Mouse (Mus musculus) layer of hippocampus, adult 11-12 months (tissue): Measurements from ENCODE around the gene Ebf4.
A peak's percentile ranks its signal among the peaks of the same experiment; 100 is the strongest.

Source experiments
- DNase-seq: peaks from one replicate; pipeline ENCODE4 v3.0.0; 2022; ENCODE audit warnings: low spot score

Gene Ebf4

DNA sequence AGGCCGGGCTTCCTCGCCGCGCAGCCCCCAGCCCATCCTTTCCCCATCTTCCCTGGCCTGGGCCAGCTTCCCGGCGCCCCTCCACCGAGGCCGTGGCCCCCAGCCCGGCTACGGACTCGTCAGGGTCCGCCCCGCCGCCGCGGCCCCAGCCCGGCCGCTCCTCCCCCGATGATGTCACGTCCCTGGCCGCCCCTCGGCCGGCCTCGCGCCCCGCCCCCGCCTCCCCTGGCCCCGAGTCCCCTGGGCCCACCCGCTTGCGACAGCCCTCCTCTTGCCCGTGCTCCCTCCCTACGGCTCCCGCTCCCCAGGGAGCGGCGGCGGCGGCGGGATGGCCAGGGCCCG lies at the start of gene Ebf4:
Ebf4 (plus strand) TSS at position 234 of the 342 bp plus-strand sequence.
- DNase-seq, result peak; percentile 22

DNA sequence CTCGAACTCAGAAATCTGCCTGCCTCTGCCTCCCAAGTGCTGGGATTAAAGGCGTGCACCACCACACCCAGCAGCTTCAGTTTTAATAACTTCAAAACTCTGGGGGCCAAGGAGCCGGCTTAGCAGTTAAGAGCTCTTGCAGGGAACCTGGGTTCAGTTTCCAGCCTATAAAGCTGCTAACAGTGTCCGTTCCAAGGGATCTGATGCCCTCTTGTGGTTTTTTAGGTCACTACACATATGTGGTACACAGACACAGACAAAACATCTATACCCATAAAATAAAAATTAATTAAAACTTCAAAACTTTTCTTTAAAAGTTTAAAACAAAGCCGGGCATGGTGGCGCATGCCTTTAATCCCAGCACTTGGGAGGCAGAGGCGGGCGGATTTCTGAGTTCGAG lies 48.1 kb upstream of the Ebf4 start:
- DNase-seq, result peak; percentile 42

DNA sequence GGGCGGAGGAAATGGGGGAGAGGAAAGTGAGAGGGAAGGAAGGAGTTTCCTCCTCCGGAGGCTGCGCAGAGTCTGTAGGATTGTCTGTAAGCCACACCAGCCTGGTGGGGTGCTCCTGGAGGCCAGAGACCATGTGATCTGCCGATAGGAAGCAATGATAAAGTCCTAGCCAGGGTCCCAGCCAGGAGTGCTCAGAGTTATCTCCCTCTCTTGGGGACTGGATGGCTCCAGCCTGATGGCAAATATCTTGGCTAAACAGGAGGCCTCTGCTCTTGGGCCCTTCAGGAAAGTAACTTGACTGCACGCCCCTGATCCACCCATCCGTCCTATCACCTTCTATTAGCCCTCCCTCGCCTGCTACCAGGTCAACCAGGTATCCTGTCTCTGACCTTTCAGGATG lies 46.7 kb upstream of the Ebf4 start:
- no peak for DNase-seq

DNA sequence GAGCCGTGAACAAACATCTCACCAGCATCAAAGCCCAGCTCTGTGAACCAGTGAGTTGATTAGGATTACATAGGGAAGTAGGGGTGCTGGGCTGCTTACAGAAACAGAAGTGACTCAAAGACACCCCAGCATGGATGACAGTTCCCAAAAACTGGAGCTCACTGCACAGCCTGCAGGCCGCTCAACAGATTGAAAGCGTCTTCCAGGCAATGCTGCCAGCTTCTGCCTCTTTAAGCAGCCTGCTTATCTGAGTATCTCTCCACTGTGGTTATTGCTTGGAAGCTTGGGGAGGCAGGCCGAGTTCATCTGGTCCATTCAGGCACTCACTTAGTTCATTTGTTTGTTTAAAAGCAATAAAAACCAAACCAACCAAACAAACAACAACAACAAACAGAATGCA lies 38.2 kb upstream of the Ebf4 start:
- no peak for DNase-seq

DNA sequence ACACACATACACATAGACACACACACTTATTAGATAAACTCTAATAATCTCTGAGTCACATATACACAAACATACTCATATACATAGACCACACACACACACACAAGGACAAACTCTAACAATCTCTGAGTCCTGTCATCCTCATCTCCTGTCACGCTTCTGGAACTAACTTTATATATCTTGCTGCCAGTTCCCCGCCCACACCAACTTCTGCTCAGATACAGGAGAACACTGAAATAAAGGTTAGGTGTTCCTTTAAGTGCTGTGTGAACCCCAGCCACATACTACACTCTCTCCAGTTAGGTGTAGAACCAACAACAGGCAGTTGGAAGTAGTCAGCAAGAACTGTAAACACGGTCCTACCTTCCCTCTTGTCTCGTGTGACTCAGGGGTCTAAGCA lies 34.1 kb upstream of the Ebf4 start:
- DNase-seq, result no peak

DNA sequence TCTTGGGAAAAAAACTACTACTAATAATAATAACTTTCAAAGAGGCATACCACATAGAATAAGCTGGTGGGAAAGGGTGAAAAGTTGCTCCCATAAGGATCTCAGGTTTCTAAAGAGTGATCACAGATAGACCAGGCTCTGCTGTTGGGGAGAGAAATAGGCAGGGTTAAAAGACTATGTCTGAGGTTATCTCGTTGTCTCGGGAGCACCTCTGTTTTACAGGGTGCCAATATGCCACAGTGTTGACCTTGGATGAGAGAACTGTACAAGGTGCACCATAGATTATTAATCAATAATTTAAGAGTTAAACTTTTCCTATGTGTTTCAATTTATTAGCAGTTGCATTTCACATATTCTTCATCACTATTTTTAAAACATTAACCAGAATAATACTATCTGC lies 33.1 kb upstream of the Ebf4 start:
- DNase-seq, result no peak

DNA sequence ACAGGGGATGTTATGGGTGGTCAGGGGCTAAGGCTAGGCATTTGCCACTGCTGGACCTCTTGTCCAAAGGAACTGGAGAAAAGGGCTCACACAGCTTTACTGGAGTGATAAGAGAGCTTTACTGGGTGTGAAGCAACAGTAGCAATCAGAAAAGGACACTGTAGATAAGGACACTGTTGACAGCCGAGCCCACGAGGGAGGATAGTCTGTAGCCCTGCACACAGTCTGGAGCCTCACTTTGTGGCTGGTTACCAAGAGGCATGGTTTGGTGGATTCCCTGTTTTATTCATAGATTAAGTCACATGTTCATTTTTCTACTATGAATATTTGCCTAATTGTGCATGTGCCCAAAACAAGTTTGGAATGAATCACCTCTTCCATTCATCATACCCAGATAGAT lies 32.6 kb upstream of the Ebf4 start:
- DNase-seq, result no peak

DNA sequence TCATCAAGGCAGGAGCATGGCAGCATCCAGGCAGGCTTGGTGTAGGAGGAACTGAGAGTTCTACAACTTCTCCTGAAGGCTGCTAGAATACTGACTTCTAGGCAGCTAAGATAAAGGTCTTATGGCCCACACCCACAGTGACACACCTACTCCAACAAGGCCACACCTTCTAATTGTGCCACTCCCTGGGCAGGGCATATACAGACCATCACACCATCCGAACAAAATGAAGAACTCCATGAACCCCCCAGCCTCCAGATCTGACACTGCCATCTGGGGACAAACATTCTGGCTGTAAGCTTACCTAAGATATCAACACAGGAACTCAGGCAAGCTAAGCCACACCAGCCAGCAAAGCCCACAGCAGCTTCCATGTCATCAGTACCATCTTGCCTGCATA lies 29.4 kb upstream of the Ebf4 start:
- DNase-seq, result no peak

DNA sequence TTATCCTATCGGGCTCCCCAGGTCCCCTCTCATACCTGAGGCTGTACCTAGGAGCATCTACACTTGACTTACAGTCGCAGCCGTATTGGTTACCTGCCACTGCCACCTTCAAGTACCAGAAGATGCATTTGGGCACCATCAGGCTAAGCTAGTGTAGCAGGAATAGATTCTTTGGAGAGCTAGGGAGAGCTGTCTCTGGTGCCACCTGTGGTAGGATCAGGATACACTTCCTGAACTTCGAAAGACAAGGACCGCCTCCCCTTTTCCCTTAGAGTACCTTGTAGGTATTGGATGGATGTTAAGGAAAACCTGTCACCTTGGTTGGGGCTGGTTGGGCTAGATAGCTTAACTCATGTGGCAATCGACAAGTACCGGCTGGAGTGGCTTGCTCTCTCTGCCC lies 26.9 kb upstream of the Ebf4 start:
- DNase-seq, result no peak

DNA sequence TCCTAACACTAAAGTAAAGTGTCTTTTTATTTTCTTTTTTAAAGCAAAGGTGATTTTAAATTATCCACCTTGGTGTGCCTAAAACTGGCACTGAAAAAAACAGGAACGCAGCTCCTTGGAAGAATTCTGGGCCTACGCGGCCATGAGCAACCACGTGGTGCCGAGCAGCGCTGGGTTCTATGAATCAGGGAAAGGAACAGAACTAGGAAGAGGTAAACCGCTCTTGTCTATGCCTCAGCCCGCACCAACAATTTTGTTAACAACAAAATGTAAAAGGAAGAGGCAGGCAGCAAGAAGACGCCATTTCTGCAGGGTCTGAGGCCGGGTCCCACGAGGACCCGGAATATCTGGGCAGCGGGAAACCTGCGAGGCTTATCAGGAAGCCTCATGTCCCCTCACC lies 21.2 kb upstream of the Ebf4 start:
- DNase-seq, result no peak

DNA sequence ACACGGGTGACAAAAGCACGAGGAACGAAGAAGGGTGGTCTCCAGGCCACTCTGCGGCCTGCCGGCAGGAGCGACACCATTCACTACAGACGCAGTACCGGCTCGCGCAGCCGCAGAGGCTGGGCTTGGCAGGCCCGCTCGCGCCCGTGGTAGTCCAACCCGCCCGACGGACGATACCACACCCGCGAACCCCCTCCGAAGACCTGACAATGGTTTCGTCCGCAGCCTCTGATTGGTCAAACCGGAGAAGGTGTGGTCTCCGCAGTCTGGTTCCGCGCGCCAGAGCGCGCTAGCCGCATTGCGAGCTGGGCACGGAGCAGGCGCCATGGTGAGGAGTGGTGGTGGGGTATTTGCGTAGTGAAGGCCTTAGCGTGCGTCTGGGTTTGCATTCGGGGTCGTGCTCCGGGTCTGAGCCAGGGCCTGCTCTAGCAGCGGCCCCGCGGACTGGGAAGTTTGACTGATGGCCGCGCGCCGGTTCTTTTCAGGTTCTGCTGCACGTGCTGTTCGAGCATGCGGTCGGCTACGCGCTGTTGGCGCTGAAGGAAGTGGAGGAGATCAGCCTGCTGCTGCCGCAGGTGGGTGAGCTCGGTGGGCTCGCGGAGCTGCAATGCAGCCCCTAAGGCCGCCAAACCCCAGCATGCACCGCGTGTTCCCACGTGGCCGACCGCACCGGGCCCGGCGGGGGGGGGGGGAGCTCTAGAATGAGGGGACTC lies 20.7 kb upstream of the Ebf4 start, which contains the start of gene Nop56:
Nop56 (plus strand) TSS at position 282 of the 713 bp plus-strand sequence.
- DNase-seq, result peak; percentile 100

DNA sequence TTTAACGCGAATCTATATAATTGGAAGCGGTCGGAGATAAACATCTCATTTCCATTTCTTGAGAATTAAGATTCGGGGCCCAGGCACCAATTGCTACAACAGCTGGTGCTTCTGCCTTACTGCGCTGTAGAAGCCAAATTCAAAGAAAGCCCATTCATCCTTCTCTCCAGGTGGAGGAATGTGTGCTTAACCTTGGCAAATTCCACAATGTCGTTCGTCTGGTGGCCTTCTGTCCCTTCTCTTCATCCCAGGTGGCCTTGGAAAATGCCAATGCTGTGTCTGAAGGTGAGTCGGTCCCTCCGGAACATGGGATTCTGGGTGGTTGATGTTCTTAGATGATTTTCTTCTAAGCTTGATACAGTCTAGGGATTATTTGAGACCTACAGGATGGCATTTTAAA lies 20.1 kb upstream of the Ebf4 start:
- no peak for DNase-seq

DNA sequence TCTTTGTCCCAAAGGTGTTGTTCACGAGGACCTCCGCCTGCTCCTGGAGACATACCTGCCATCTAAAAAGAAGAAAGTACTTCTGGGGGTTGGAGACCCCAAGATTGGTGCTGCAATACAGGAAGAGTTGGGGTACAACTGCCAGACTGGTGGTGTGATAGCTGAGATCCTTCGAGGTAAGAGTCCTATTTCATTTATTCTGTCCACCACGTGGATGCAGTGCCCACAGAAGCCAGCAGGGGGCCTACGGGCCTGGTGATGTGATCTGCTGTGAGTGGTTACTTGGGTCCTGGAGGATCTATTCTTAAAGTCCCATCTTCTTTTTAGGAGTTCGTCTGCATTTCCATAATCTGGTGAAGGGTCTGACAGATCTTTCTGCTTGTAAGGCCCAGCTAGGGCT lies 19.3 kb upstream of the Ebf4 start:
- DNase-seq, result peak; percentile 58

DNA sequence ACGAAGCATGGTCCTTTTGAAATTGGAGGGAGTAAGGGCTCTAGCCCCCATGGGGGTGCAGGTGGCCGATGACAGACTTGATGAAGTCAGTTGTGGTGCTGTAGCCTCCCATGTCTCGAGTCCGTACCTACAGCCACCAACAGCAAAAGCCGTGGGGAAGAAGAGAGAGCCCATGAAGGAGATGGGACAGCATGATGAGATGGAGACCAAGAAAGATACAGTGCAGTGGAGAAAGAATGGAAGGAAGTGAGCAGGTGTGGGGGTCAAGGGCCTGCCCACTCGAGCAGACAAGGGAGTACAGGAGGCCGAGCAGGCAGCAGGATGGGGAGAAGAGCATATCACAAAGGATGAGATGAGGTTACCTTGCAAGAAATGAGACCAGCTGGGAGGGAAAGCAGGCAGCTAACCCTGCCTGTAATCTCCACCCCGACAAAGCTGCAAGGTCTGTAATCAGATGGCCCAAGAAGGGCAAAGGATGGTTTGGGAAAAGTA lies 15.3 kb upstream of the Ebf4 start:
- no peak for DNase-seq

DNA sequence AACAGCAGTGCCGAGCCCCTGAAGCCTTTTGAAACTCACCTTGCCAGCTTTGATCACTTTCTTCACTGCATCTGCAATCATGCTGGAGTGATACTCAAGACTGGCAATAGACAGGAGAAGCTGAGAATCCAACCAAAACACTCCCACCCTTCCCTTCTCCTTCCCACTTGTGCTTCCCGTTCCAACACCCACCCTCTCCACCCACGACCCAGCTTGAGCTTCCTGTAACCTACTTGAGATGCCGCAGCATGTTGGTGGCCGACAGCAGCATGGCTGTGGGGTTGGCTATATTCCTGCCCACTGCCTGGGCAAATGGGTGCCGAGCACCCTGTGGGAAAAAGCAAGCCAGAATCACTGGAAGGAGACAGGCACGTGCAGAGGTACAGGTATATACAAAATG lies 14.7 kb upstream of the Ebf4 start:
- peak; percentile 27 for DNase-seq

DNA sequence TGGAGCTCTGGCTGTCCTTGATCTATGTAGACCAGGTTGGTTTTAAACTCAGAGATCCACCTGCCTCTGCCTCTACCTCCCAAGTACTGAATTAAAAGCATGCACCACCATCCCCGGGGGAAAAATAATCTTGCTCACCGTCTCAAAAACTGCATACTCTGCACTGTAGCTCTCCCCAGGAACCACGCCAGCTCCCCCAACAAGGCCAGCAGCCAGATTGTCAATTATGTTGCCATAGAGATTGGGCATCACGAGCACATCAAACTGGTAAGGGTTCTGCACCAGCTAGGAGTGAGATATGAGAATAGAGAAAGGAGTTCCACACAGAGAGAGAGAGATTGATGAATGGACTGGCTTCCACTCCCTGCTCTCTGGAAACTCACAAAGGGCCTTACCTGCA lies 14.2 kb upstream of the Ebf4 start:
- peak; percentile 54 for DNase-seq

DNA sequence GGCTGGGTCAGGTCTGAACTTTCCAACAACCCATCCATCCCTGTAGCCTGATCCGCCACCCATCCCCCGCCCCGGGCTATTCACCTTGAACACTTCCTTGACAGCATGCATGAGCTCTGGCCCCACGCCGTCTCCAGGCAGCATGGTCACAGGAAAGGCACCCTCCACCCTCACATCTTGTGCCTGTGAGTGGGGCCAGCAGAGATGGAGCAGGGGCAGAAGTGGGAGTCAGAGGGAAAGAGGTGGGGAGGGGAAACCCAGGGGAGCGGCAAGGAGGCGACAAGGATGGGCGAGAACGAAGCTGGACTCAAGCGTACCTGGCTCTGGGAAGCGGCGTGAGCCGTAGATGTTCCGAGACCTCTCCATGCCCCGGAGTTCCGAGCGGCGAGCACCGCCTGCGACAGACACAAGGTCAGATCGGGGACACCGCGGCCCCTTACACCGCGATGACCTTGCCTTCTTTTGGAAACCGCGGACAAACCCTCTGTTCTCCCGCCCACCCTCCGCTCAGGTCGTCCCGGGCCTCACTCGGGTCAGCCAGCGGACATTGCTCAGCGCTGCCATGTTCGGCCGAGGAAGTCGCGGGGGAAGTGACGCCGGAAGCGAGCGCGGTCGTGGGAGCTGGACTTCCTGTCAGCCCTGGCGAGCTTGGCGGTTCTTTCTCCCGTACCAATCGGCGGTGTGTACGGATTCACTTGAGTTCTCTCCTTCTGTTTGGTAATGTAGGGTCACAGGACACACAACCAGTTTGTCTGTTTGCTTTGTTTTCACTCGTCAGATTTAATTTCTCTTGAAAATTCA lies 10.9 kb upstream of the Ebf4 start, which contains the start of gene Idh3b:
Idh3b (minus strand) TSS at position 694 of the 801 bp plus-strand sequence.
- peak; percentile 88 for DNase-seq

DNA sequence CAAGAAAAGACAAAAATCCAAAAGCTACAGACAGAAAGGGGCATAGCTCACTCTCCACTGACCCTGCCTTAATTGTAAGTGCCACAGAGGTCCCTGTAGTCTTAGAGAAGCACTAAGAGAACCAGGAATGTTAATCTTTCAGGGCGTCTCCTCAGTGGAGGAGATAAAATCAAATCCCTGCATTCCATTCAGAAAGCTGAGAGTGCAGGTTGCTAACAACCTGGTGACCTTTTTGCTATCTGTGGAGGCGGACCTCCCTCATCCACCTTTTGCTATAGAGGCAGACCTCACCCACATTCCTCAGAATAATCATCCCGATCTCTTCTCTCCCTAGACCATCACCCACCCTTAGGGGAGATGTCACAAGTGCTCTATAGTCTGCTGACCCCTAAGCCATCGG lies 5.9 kb upstream of the Ebf4 start:
- no peak for DNase-seq

DNA sequence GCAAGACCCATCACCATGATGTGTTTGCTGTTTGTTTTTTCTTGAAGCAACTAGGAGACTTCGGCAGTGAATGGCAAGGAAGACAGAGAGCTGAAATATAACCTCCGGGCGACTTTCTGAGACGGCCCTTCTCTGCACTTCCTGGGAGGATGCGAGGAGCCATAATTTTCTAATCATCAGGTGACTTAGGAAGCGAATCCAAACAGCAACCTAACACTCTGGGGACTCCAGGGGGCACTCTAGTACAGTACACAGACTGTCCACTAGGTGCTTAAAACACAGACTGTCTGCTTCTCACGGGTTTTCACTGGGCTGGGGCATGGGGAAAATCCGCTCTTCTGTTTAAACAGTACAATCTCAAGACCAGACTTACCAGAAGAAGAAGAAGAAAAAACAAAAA lies 3.5 kb upstream of the Ebf4 start:
- peak; percentile 87 for DNase-seq

DNA sequence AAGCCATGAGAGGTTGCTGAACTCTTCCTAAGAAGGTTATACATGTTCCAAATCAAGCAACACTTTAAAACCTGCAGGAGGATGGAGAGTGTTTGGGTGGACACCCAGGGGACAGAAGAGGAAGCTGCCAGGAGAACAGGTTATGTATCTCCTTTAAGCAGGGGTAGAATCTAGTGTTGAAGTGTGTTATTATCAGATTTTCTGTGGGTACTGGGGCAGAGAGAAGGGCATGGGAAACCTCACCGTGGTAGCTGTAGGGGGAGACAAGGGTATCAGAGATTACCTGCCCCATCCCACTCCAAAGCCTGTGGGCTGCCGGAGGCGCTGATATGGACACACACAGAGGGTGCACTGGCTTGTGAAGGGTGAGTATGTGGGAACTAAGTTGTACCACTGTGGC lies 2.0 kb upstream of the Ebf4 start:
- no peak for DNase-seq

DNA sequence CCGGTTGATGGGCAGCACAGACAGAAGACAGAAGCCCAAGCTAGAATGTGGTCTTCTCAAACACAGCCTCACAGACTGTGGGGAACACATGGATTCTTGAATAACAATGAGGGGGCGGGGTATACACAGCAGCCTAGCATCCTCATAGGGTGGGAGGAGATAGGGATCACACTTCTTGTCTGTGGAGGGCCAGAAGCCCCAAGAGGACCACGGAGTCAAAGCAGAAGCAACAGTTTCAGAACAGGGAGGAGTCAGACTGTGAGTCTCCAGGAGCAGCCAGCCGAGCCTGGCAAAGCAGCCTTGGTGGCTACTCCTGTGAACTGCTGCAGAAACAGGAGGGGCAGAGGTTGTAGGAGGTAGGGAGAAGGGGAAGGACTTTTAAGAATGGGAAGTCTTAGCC lies 1.5 kb upstream of the Ebf4 start:
- peak; percentile 14 for DNase-seq

DNA sequence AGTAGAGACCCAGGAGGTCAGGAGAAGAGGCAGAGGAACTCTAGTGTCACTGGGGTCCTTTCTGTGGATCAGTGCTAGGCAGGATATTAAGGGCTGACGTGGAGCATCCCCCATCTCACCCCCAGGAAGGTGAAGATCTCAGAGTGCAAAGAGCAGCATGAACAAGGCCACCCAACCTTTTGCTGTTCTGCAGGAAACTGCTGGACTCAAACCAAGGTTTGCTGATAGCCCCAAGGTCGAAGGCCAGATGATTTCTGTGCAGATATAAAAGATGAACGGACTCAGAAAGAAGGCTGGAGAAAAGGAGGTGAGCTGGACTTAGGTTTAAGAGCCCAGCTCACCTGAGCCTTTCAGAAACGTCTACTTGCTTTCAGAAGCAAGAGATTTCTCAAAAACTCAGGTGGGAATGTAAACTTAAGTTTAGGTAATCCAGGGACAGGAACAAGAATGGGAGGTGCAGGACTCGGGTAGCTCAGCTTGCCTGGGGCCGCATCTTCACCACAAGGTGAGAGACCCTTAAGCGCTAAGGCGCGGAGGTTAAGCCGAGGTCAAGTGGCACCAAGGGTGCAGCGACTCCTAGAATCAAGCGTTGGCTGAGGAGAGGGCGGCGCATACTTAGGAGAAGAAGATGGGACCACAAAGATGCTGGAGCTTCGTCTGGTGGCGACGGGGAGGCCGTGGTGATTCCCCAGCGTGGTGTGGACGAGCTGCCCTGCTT lies 592 bp upstream of the Ebf4 start:
- DNase-seq, result no peak
